Mouse (Mus musculus) hindbrain, embryonic 12.5 days (tissue): Measurements from ENCODE around the gene Tgfa. TPM values are rescaled to one million over a fixed set of nuclear protein-coding genes. Genes with fewer than 3 reads are reported as not detected.
A peak's percentile ranks its signal among the peaks of the same experiment; 100 is the strongest.

Experiments
- ATAC-seq: fragments of 200-750 bp; cut with Nextera tagmentation; 2 replicates; pipeline ENCODE4 v1.8.0; 2017; ENCODE audit warnings: moderate TSS enrichment; ENCODE audit not compliant: low FRiP score
- H3K27ac ChIP-seq: fragments of 300-500 bp; sonication (generic); 2 replicates; pipeline ENCODE4 v1.5.1; 2016; ENCODE audit warnings: mild to moderate bottlenecking
- H3K27me3 ChIP-seq: fragments of 300-500 bp; sonication (generic); 2 replicates; pipeline ENCODE4 v1.6.1; 2016; ENCODE audit warnings: mild to moderate bottlenecking
- H3K36me3 ChIP-seq: fragments of 300-500 bp; sonication (generic); 2 replicates; pipeline ENCODE4 v1.6.1; 2016; ENCODE audit warnings: mild to moderate bottlenecking
- H3K4me1 ChIP-seq: fragments of 300-500 bp; sonication (generic); 2 replicates; pipeline ENCODE4 v1.6.1; 2016
- H3K4me2 ChIP-seq: fragments of 300-500 bp; sonication (generic); replicated peaks from 2 replicates; pipeline ENCODE4 v1.6.1; 2016; ENCODE audit warnings: mild to moderate bottlenecking
- H3K4me3 ChIP-seq: fragments of 300-500 bp; sonication (generic); 2 replicates; pipeline ENCODE4 v1.5.1; 2016; ENCODE audit warnings: mild to moderate bottlenecking
- H3K9ac ChIP-seq: fragments of 300-500 bp; sonication (generic); 2 replicates; pipeline ENCODE4 v1.6.1; 2016; ENCODE audit warnings: mild to moderate bottlenecking, moderate library complexity
- H3K9me3 ChIP-seq: fragments of 300-500 bp; sonication (generic); replicated peaks from 2 replicates; pipeline ENCODE4 v1.6.1; 2016; ENCODE audit warnings: mild to moderate bottlenecking
- WGBS: fragments of 180-500 bp; shearing (Covaris S2); methylation state at CpG from one replicate; pipeline ENCODE4 v1.1.7; 2016; 5-methylcytosine and 5-hydroxymethylcytosine counted together
- polyA plus RNA-seq: library from polyadenylated mRNA; unstranded; fragments of >200 nt; fragmentation: Nextera tagmentation; extraction: Ambion mirVana; gene quantifications from 2 replicates; pipeline ENCODE4 v1.2.1, GENCODE M21; 2016

Tgfa gene
- polyA plus RNA-seq, 1 experiment from 2014 or later = 4.7 TPM

GRCm38 (mm10) chr6:86192978-86193377 is 2.0 kb upstream of the Tgfa start:
- WGBS = 78% methylated on average over 3 of the region's 3 CpGs

GRCm38 (mm10) chr6:86193879-86194278 is 1.1 kb upstream of the Tgfa start:
- WGBS = 64% methylated on average over 5 of the region's 5 CpGs
- peaks cover 48% of the 10 kb centered on the region for H3K27me3 ChIP-seq
- no peak for ATAC-seq
- no peaks in the 10 kb centered on the region for H3K36me3 ChIP-seq
- H3K4me1 ChIP-seq = peaks cover 9% of the 10 kb centered on the region; the same call in 1 of the 2 replicates
- H3K9me3 ChIP-seq = no peaks in the 10 kb centered on the region
- no peak overlapping the region for H3K9ac ChIP-seq
- H3K4me3 ChIP-seq = no peak overlapping the region
- H3K4me2 ChIP-seq = no peak overlapping the region
- H3K27ac ChIP-seq = no peak overlapping the region

More at GRCm38 (mm10) chr6:86192978-86193377, 2.0 kb upstream of the Tgfa start:
- no peak for ATAC-seq
- Histone ChIP-seq H3K27ac (no peak overlapping the region), H3K4me2 (no peak overlapping the region), H3K4me1 (peaks cover 9% of the 10 kb centered on the region; the same call in 1 of the 2 replicates), H3K9ac (no peak overlapping the region), H3K4me3 (no peak overlapping the region), H3K27me3 (peaks cover 44% of the 10 kb centered on the region), H3K36me3 (no peaks in the 10 kb centered on the region), H3K9me3 (no peaks in the 10 kb centered on the region)

GRCm38 (mm10) chr6:86196034-86196433 is 1.0 kb downstream of the Tgfa start:
- Histone ChIP-seq H3K36me3 (no peaks in the 10 kb centered on the region), H3K4me2 (peak overlapping the region; percentile 97), H3K9me3 (no peaks in the 10 kb centered on the region), H3K27ac (no peak overlapping the region), H3K9ac (peak overlapping the region; percentile 72; the same call in 1 of the 2 replicates), H3K27me3 (peaks cover 48% of the 10 kb centered on the region), H3K4me1 (peaks cover 9% of the 10 kb centered on the region; the same call in 1 of the 2 replicates), H3K4me3 (peak overlapping the region; percentile 68)
- no peak for ATAC-seq
- 5% methylated on average over 14 of the region's 14 CpGs for WGBS

GRCm38 (mm10) chr6:86197150-86197862 is 2.3 kb downstream of the Tgfa start:
- H3K4me3 ChIP-seq = no peak overlapping the region

GRCm38 (mm10) chr6:86200934-86201333 is 5.9 kb downstream of the Tgfa start:
- Histone ChIP-seq H3K27me3 (peaks cover 23% of the 10 kb centered on the region), H3K9me3 (no peaks in the 10 kb centered on the region), H3K9ac (no peak overlapping the region), H3K27ac (no peak overlapping the region), H3K4me1 (peaks cover 3% of the 10 kb centered on the region; the same call in 1 of the 2 replicates), H3K4me2 (no peak overlapping the region), H3K36me3 (no peaks in the 10 kb centered on the region), H3K4me3 (no peak overlapping the region)
- no peak for ATAC-seq
- WGBS = 80% methylated on average over 5 of the region's 5 CpGs

More at GRCm38 (mm10) chr6:86197150-86197862, 2.3 kb downstream of the Tgfa start:
- peaks cover 9% of the 10 kb centered on the region; the same call in 1 of the 2 replicates for H3K4me1 ChIP-seq
- no peak overlapping the region; the same call in 1 of the 2 replicates for H3K4me2 ChIP-seq
- peaks cover 48% of the 10 kb centered on the region for H3K27me3 ChIP-seq
- H3K27ac ChIP-seq = no peak overlapping the region
- no peaks in the 10 kb centered on the region for H3K9me3 ChIP-seq
- ATAC-seq = no peak
- WGBS = 44% methylated on average over 11 of the region's 11 CpGs
- H3K9ac ChIP-seq = no peak overlapping the region
- H3K36me3 ChIP-seq = no peaks in the 10 kb centered on the region

GRCm38 (mm10) chr6:86203101-86203500 is 8.1 kb downstream of the Tgfa start:
- H3K4me3 ChIP-seq = no peak overlapping the region
- H3K9me3 ChIP-seq = no peaks in the 10 kb centered on the region
- H3K27ac ChIP-seq = no peak overlapping the region
- no peaks in the 10 kb centered on the region for H3K36me3 ChIP-seq
- no peak overlapping the region for H3K9ac ChIP-seq
- WGBS = 79% methylated on average over 7 of the region's 7 CpGs
- no peak overlapping the region for H3K4me2 ChIP-seq
- no peaks in the 10 kb centered on the region for H3K4me1 ChIP-seq
- ATAC-seq = no peak
- H3K27me3 ChIP-seq = peaks cover 3% of the 10 kb centered on the region

- H3K9ac ChIP-seq = no peak overlapping the region
- no peaks in the 10 kb centered on the region for H3K9me3 ChIP-seq
- H3K36me3 ChIP-seq = no peaks in the 10 kb centered on the region
- ATAC-seq = no peak
- no peak overlapping the region for H3K4me2 ChIP-seq
- H3K4me3 ChIP-seq = no peak overlapping the region
- H3K27me3 ChIP-seq = no peaks in the 10 kb centered on the region
- H3K4me1 ChIP-seq = 0 out of 2 replicates have a peak, but pooled peaks cover 7% of the 10 kb centered on the region
- no peak overlapping the region for H3K27ac ChIP-seq
- WGBS = 84% methylated on average over 6 of the region's 6 CpGs
Measured at GRCm38 (mm10) chr6:86206014-86206413, 11.0 kb downstream of the Tgfa start.

- 73% methylated on average over 12 of the region's 12 CpGs for WGBS
- H3K4me3 ChIP-seq = no peak overlapping the region
- H3K27me3 ChIP-seq = no peaks in the 10 kb centered on the region
- H3K27ac ChIP-seq = no peak overlapping the region
- H3K4me2 ChIP-seq = no peak overlapping the region
- peaks cover 10% of the 10 kb centered on the region; the same call in 1 of the 2 replicates for H3K4me1 ChIP-seq
- no peaks in the 10 kb centered on the region for H3K9me3 ChIP-seq
- H3K36me3 ChIP-seq = no peaks in the 10 kb centered on the region
- H3K9ac ChIP-seq = no peak overlapping the region
- ATAC-seq = no peak
Measured at GRCm38 (mm10) chr6:86206985-86207384, 12.0 kb downstream of the Tgfa start.

GRCm38 (mm10) chr6:86209133-86210016 is 14.4 kb downstream of the Tgfa start:
- 47% methylated on average over 17 of the region's 17 CpGs for WGBS
- Histone ChIP-seq H3K4me2 (peak overlapping the region; percentile 13), H3K4me1 (peaks cover 10% of the 10 kb centered on the region; the same call in 1 of the 2 replicates), H3K27ac (no peak overlapping the region), H3K36me3 (no peaks in the 10 kb centered on the region), H3K9ac (no peak overlapping the region), H3K4me3 (no peak overlapping the region), H3K27me3 (no peaks in the 10 kb centered on the region), H3K9me3 (no peaks in the 10 kb centered on the region)
- ATAC-seq = no peak

GRCm38 (mm10) chr6:86210017-86210408 is 15.0 kb downstream of the Tgfa start:
- H3K27ac ChIP-seq = no peak overlapping the region
- H3K4me2 ChIP-seq = peak overlapping the region; percentile 13
- H3K9ac ChIP-seq = no peak overlapping the region
- WGBS = 69% methylated on average over 6 of the region's 6 CpGs
- no peaks in the 10 kb centered on the region for H3K27me3 ChIP-seq
- ATAC-seq = no peak
- H3K9me3 ChIP-seq = no peaks in the 10 kb centered on the region
- peaks cover 10% of the 10 kb centered on the region; the same call in 1 of the 2 replicates for H3K4me1 ChIP-seq
- no peaks in the 10 kb centered on the region for H3K36me3 ChIP-seq
- H3K4me3 ChIP-seq = no peak overlapping the region

- H3K4me2 ChIP-seq = no peak overlapping the region
- H3K4me3 ChIP-seq = no peak overlapping the region
- H3K27me3 ChIP-seq = no peaks in the 10 kb centered on the region
- WGBS = 68% methylated on average over 3 of the region's 3 CpGs
- H3K9ac ChIP-seq = no peak overlapping the region
- H3K36me3 ChIP-seq = no peaks in the 10 kb centered on the region
- no peaks in the 10 kb centered on the region for H3K9me3 ChIP-seq
- H3K4me1 ChIP-seq = peaks cover 10% of the 10 kb centered on the region; the same call in 1 of the 2 replicates
- no peak for ATAC-seq
- H3K27ac ChIP-seq = no peak overlapping the region
Measured at GRCm38 (mm10) chr6:86210619-86211018, 15.6 kb downstream of the Tgfa start.

GRCm38 (mm10) chr6:86211081-86211763 is 16.2 kb downstream of the Tgfa start:
- no peak overlapping the region for H3K4me3 ChIP-seq
- H3K27me3 ChIP-seq = no peaks in the 10 kb centered on the region
- H3K9me3 ChIP-seq = no peaks in the 10 kb centered on the region
- ATAC-seq = no peak
- H3K4me1 ChIP-seq = peaks cover 10% of the 10 kb centered on the region; the same call in 1 of the 2 replicates
- H3K27ac ChIP-seq = no peak overlapping the region
- H3K36me3 ChIP-seq = no peaks in the 10 kb centered on the region
- WGBS = 54% methylated on average over 12 of the region's 12 CpGs
- H3K4me2 ChIP-seq = no peak overlapping the region
- no peak overlapping the region for H3K9ac ChIP-seq
